Mouse (Mus musculus) stomach, embryonic 14.5 days (tissue): ENCODE measurements around the gene Rac3. TPM values are rescaled to one million over a fixed set of nuclear protein-coding genes. Genes with fewer than 3 reads are reported as not detected.
"Not testable (repeated sequence)": the region's sequence is repeated elsewhere in the genome, so short reads cannot be mapped to it uniquely, and the experiment has no call there.

Experiments used
- ATAC-seq: fragments of 200-750 bp; cut with Nextera tagmentation; 2 replicates; pipeline ENCODE4 v1.8.0; 2017; ENCODE audit warnings: low read depth, moderate TSS enrichment; ENCODE audit not compliant: insufficient number of reproducible peaks, insufficient read depth, low FRiP score
- H3K27ac ChIP-seq: fragments of 300-500 bp; sonication (generic); 2 replicates; pipeline ENCODE4 v1.5.1; 2014; ENCODE audit warnings: mild to moderate bottlenecking, low read length, moderate library complexity, mixed read lengths
- H3K27me3 ChIP-seq: fragments of 300-500 bp; sonication (generic); 2 replicates; pipeline ENCODE4 v1.6.1; 2014; ENCODE audit warnings: low read length, control low read depth, mixed read lengths; ENCODE audit not compliant: control insufficient read depth, insufficient read depth
- H3K36me3 ChIP-seq: fragments of 300-500 bp; sonication (generic); 2 replicates; pipeline ENCODE4 v1.6.1; 2014; ENCODE audit warnings: mild to moderate bottlenecking, control low read depth, low read length, moderate library complexity, mixed read lengths; ENCODE audit not compliant: control insufficient read depth, insufficient read depth
- H3K4me1 ChIP-seq: fragments of 300-500 bp; sonication (generic); 2 replicates; pipeline ENCODE4 v1.6.1; 2014; ENCODE audit warnings: low read length, control low read depth, mixed read lengths; ENCODE audit not compliant: control insufficient read depth, insufficient read depth
- H3K4me2 ChIP-seq: fragments of 300-500 bp; sonication (generic); replicated peaks from 2 replicates; pipeline ENCODE4 v1.6.1; 2014; ENCODE audit warnings: low read depth, low read length, control low read depth
- H3K4me3 ChIP-seq: fragments of 300-500 bp; sonication (generic); 2 replicates; pipeline ENCODE4 v1.5.1; 2014; ENCODE audit warnings: low read depth, low read length, control low read depth
- H3K9ac ChIP-seq: fragments of 300-500 bp; sonication (generic); replicated peaks from 2 replicates; pipeline ENCODE4 v1.6.1; 2014; ENCODE audit warnings: low read depth, mild to moderate bottlenecking, control low read depth, low read length, moderate library complexity, mixed read lengths
- H3K9me3 ChIP-seq: fragments of 300-500 bp; sonication (generic); 2 replicates; pipeline ENCODE4 v1.6.1; 2016; ENCODE audit warnings: low read depth, low read length, control low read depth; ENCODE audit not compliant: control insufficient read depth
- WGBS: fragments of 180-500 bp; shearing (Covaris S2); extraction: QIAGEN DNeasy Blood & Tissue Kit; methylation state at CpG from one replicate; pipeline ENCODE4 v1.1.7; 2014; 5-methylcytosine and 5-hydroxymethylcytosine counted together
- polyA plus RNA-seq: library from polyadenylated mRNA; unstranded; fragments of >200 nt; fragmentation: Nextera tagmentation; extraction: Ambion mirVana; gene quantifications from 2 replicates; pipeline ENCODE4 v1.2.1, GENCODE M21; 2014

The Rac3 gene
- polyA plus RNA-seq, 1 experiment from 2014 or later: 11.1 TPM

GRCm38 (mm10) chr11:120767023-120767422 is 45.8 kb downstream of the Rac3 start:
- not testable (repeated sequence) for H3K27ac ChIP-seq, H3K4me2 ChIP-seq, ATAC-seq, H3K4me3 ChIP-seq, H3K9me3 ChIP-seq, H3K27me3 ChIP-seq, H3K36me3 ChIP-seq, H3K9ac ChIP-seq, H3K4me1 ChIP-seq
- 68% methylated on average over 3 of the region's 7 CpGs for WGBS

- ATAC-seq: no peak
- no peaks in the 10 kb centered on the region for H3K27me3 ChIP-seq
- H3K4me3 ChIP-seq: no peak overlapping the region
- H3K36me3 ChIP-seq: no peaks in the 10 kb centered on the region
- no peaks in the 10 kb centered on the region for H3K9me3 ChIP-seq
- H3K9ac ChIP-seq: no peak overlapping the region
- WGBS: 88% methylated on average over 1 of the region's 1 CpGs
- no peaks in the 10 kb centered on the region for H3K4me1 ChIP-seq
- H3K27ac ChIP-seq: no peak overlapping the region
- H3K4me2 ChIP-seq: no peak overlapping the region
Measured at GRCm38 (mm10) chr11:120768206-120768605, 46.9 kb downstream of the Rac3 start.

- no peak overlapping the region for H3K9ac ChIP-seq
- H3K4me2 ChIP-seq: no peak overlapping the region
- no peaks in the 10 kb centered on the region for H3K9me3 ChIP-seq
- H3K36me3 ChIP-seq: no peaks in the 10 kb centered on the region
- WGBS: 68% methylated on average over 3 of the region's 3 CpGs
- no peaks in the 10 kb centered on the region; the same call in 1 of the 2 replicates for H3K4me1 ChIP-seq
- H3K4me3 ChIP-seq: no peak overlapping the region
- no peak for ATAC-seq
- no peaks in the 10 kb centered on the region for H3K27me3 ChIP-seq
- no peak overlapping the region for H3K27ac ChIP-seq
Measured at GRCm38 (mm10) chr11:120772749-120773148, 51.5 kb downstream of the Rac3 start.

Other genes starting within 250 kb of the Rac3 start
- gene Mrpl12, start 236.9 kb upstream of the Rac3 start, polyA plus RNA-seq: 150 and 153 TPM in 2 replicates
- 66.5 and 75.1 TPM in 2 replicates for gene Slc25a10, start 229.6 kb upstream of the Rac3 start, polyA plus RNA-seq
- 1.2 and 1.9 TPM in 2 replicates for gene Gcgr, start 190.8 kb upstream of the Rac3 start, polyA plus RNA-seq
- 229 and 239 TPM in 2 replicates for gene Mcrip1, start 171.7 kb upstream of the Rac3 start, polyA plus RNA-seq
- gene Ppp1r27, start 170.3 kb upstream of the Rac3 start, polyA plus RNA-seq: not detected in 2 replicates
- 768 and 850 TPM in 2 replicates for gene P4hb, start 148.2 kb upstream of the Rac3 start, polyA plus RNA-seq
- 575 and 578 TPM in 2 replicates for gene Arhgdia, start 139.8 kb upstream of the Rac3 start, polyA plus RNA-seq
- 314 and 411 TPM in 2 replicates for gene Alyref, start 123.1 kb upstream of the Rac3 start, polyA plus RNA-seq
- 234 and 267 TPM in 2 replicates for gene Anapc11, start 123.0 kb upstream of the Rac3 start, polyA plus RNA-seq
- gene Npb, start 113.0 kb upstream of the Rac3 start, polyA plus RNA-seq: 13.0 and 13.7 TPM in 2 replicates
- 119 and 135 TPM in 2 replicates for gene Pcyt2, start 103.5 kb upstream of the Rac3 start, polyA plus RNA-seq
- 31.1 and 36.1 TPM in 2 replicates for gene Sirt7, start 96.2 kb upstream of the Rac3 start, polyA plus RNA-seq
- 21.2 and 25.0 TPM in 2 replicates for gene Mafg, start 87.9 kb upstream of the Rac3 start, polyA plus RNA-seq
- gene Pycr1, start 77.7 kb upstream of the Rac3 start, polyA plus RNA-seq: 28.1 and 28.6 TPM in 2 replicates
- not detected in 2 replicates for gene Myadml2, start 73.3 kb upstream of the Rac3 start, polyA plus RNA-seq
- 14.0 and 14.2 TPM in 2 replicates for gene Notum, start 60.3 kb upstream of the Rac3 start, polyA plus RNA-seq
- gene Aspscr1, start 48.5 kb upstream of the Rac3 start, polyA plus RNA-seq: 115 and 116 TPM in 2 replicates
- gene Cenpx, start 7.7 kb upstream of the Rac3 start, polyA plus RNA-seq: 152 and 165 TPM in 2 replicates
- gene Lrrc45, start 7.5 kb upstream of the Rac3 start, polyA plus RNA-seq: 48.6 and 55.2 TPM in 2 replicates
- 33.2 TPM in 2 replicates for gene Dcxr, start 5.8 kb downstream of the Rac3 start, polyA plus RNA-seq
- gene Cbr2, start 10.6 kb downstream of the Rac3 start, polyA plus RNA-seq: 36.9 and 46.6 TPM in 2 replicates
- 3.6 and 5.4 TPM in 2 replicates for gene Hmga1b, start 41.3 kb downstream of the Rac3 start, polyA plus RNA-seq
- 27.8 and 29.5 TPM in 2 replicates for gene Rfng, start 62.7 kb downstream of the Rac3 start, polyA plus RNA-seq
- gene Gps1, start 62.8 kb downstream of the Rac3 start, polyA plus RNA-seq: 218 and 224 TPM in 2 replicates
- gene Dus1l, start 74.9 kb downstream of the Rac3 start, polyA plus RNA-seq: 59.7 and 66.9 TPM in 2 replicates
- gene Fasn, start 103.1 kb downstream of the Rac3 start, polyA plus RNA-seq: 69.0 and 70.9 TPM in 2 replicates
- gene Ccdc57, start 211.4 kb downstream of the Rac3 start, polyA plus RNA-seq: 5.6 and 6.5 TPM in 2 replicates
- gene Slc16a3, start 227.0 kb downstream of the Rac3 start, polyA plus RNA-seq: 24.1 and 32.9 TPM in 2 replicates